Mouse (Mus musculus) heart, embryonic 11.5 days (tissue): ENCODE data around the gene Col6a4. TPM values are rescaled to one million over a fixed set of nuclear protein-coding genes. Genes with fewer than 3 reads are reported as not detected.

ENCODE experiments used
- ATAC-seq: fragments of 200-750 bp; cut with Nextera tagmentation; replicated peaks from 2 replicates; pipeline ENCODE4 v1.8.0; 2017; ENCODE audit warnings: moderate library complexity; ENCODE audit not compliant: insufficient number of reproducible peaks, low FRiP score, low TSS enrichment
- H3K27ac ChIP-seq: fragments of 300-500 bp; sonication (generic); 2 replicates; pipeline ENCODE4 v1.5.1; 2014; ENCODE audit warnings: mild to moderate bottlenecking, low read depth, low read length
- H3K27me3 ChIP-seq: fragments of 300-500 bp; sonication (generic); 2 replicates; pipeline ENCODE4 v1.6.1; 2014; ENCODE audit warnings: mild to moderate bottlenecking, low read length, mixed read lengths; ENCODE audit not compliant: control insufficient read depth, insufficient read depth
- H3K36me3 ChIP-seq: fragments of 300-500 bp; sonication (generic); 2 replicates; pipeline ENCODE4 v1.6.1; 2014; ENCODE audit warnings: mild to moderate bottlenecking, low read length, moderate library complexity, mixed read lengths; ENCODE audit not compliant: control insufficient read depth, insufficient read depth
- H3K4me1 ChIP-seq: fragments of 300-500 bp; sonication (generic); 2 replicates; pipeline ENCODE4 v1.6.1; 2014; ENCODE audit warnings: low read length; ENCODE audit not compliant: control insufficient read depth, insufficient read depth
- H3K4me2 ChIP-seq: fragments of 300-500 bp; sonication (generic); 2 replicates; pipeline ENCODE4 v1.6.1; 2014; ENCODE audit warnings: mild to moderate bottlenecking, moderate library complexity
- H3K4me3 ChIP-seq: fragments of 300-500 bp; sonication (generic); 2 replicates; pipeline ENCODE4 v1.5.1; 2014; ENCODE audit warnings: low read depth, low read length
- H3K9ac ChIP-seq: fragments of 300-500 bp; sonication (generic); 2 replicates; pipeline ENCODE4 v1.6.1; 2014; ENCODE audit warnings: mild to moderate bottlenecking, low read depth, low read length, moderate library complexity
- H3K9me3 ChIP-seq: fragments of 300-500 bp; sonication (generic); replicated peaks from 2 replicates; pipeline ENCODE4 v1.6.1; 2016; ENCODE audit warnings: low read length; ENCODE audit not compliant: control insufficient read depth
- WGBS: fragments of 180-500 bp; shearing (Covaris S2); extraction: QIAGEN DNeasy Blood & Tissue Kit; methylation state at CpG from one replicate; pipeline ENCODE4 v1.1.7; 2014; ENCODE audit not compliant: insufficient replicate concordance; 5-methylcytosine and 5-hydroxymethylcytosine counted together
- polyA plus RNA-seq: library from polyadenylated mRNA; unstranded; fragments of >200 nt; fragmentation: Nextera tagmentation; extraction: Ambion mirVana; gene quantifications from 2 replicates; pipeline ENCODE4 v1.2.1, GENCODE M21; 2014

Col6a4 gene
- polyA plus RNA-seq: 0.06 TPM in 1 of 2 replicates, not detected in the other

DNA sequence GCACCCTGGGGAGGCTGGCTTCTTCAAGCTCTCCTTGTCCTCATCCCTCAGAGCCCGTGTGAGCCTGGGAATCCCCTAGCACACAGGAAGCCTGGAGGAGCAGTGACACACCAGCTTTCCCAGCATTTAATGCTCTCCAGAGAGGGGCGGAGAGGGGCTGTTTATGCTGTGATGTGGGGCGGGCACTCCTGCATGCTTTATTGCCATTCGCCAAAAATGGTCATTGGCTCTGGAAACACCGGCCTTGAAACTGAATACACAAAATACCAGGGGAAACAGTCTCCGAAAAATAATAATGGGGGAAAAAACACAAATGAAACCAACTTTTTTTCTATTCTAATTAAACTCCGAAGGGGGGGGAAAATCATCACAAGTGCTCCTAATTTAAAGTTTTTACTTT lies at the start of gene Col6a4:
Gene Col6a4 (minus strand): TSS at position 101 of the 400 bp plus-strand sequence.
- no peak for ATAC-seq
- no peak within 1 kb of the TSS for H3K27ac ChIP-seq
- 71% methylated on average over 7 of the region's 7 CpGs for WGBS

GRCm38 (mm10) chr9:106145582-106145981 lies 49.0 kb upstream of the Col6a4 start:
- Histone ChIP-seq H3K4me3 (no peak overlapping the region), H3K4me1 (peaks cover 6% of the 10 kb centered on the region), H3K9ac (no peak overlapping the region), H3K4me2 (no peak overlapping the region), H3K36me3 (no peaks in the 10 kb centered on the region), H3K27ac (no peak overlapping the region), H3K9me3 (no peaks in the 10 kb centered on the region), H3K27me3 (peaks cover 42% of the 10 kb centered on the region)
- ATAC-seq: no peak
- 77% methylated on average over 2 of the region's 2 CpGs for WGBS

More for the DNA sequence above, at the start of gene Col6a4:
- H3K4me3 ChIP-seq: no peak within 1 kb of the TSS
- no peaks in the 10 kb centered on the region for H3K4me1 ChIP-seq
- no peaks in the 10 kb centered on the region for H3K36me3 ChIP-seq
- 0 out of 2 replicates have a peak, but pooled peaks cover 2% of the 10 kb centered on the region for H3K27me3 ChIP-seq
- no peak within 1 kb of the TSS for H3K9ac ChIP-seq
- H3K9me3 ChIP-seq: no peaks in the 10 kb centered on the region
- H3K4me2 ChIP-seq: no peak within 1 kb of the TSS

GRCm38 (mm10) chr9:106144176-106144575 lies 47.6 kb upstream of the Col6a4 start:
- Histone ChIP-seq H3K27ac (no peak overlapping the region), H3K27me3 (peaks cover 29% of the 10 kb centered on the region), H3K4me3 (no peak overlapping the region), H3K9me3 (no peaks in the 10 kb centered on the region), H3K36me3 (no peaks in the 10 kb centered on the region), H3K4me2 (no peak overlapping the region), H3K9ac (no peak overlapping the region), H3K4me1 (peaks cover 6% of the 10 kb centered on the region)
- ATAC-seq: no peak
- WGBS: 76% methylated on average over 7 of the region's 7 CpGs

GRCm38 (mm10) chr9:106141955-106142354 lies 45.4 kb upstream of the Col6a4 start:
- H3K4me2 ChIP-seq: no peak overlapping the region
- no peak overlapping the region for H3K4me3 ChIP-seq
- WGBS: 80% methylated on average over 12 of the region's 12 CpGs
- H3K9ac ChIP-seq: no peak overlapping the region
- no peaks in the 10 kb centered on the region for H3K36me3 ChIP-seq
- no peak overlapping the region for H3K27ac ChIP-seq
- no peaks in the 10 kb centered on the region for H3K4me1 ChIP-seq
- no peaks in the 10 kb centered on the region for H3K9me3 ChIP-seq
- peaks cover 7% of the 10 kb centered on the region for H3K27me3 ChIP-seq
- no peak for ATAC-seq

GRCm38 (mm10) chr9:106139763-106140162 lies 43.2 kb upstream of the Col6a4 start:
- no peak for ATAC-seq
- Histone ChIP-seq H3K9ac (no peak overlapping the region), H3K4me2 (no peak overlapping the region), H3K4me3 (no peak overlapping the region), H3K4me1 (no peaks in the 10 kb centered on the region), H3K36me3 (no peaks in the 10 kb centered on the region), H3K27ac (no peak overlapping the region), H3K9me3 (no peaks in the 10 kb centered on the region), H3K27me3 (no peaks in the 10 kb centered on the region)
- 60% methylated on average over 10 of the region's 10 CpGs for whole genome bisulfite sequencing

DNA sequence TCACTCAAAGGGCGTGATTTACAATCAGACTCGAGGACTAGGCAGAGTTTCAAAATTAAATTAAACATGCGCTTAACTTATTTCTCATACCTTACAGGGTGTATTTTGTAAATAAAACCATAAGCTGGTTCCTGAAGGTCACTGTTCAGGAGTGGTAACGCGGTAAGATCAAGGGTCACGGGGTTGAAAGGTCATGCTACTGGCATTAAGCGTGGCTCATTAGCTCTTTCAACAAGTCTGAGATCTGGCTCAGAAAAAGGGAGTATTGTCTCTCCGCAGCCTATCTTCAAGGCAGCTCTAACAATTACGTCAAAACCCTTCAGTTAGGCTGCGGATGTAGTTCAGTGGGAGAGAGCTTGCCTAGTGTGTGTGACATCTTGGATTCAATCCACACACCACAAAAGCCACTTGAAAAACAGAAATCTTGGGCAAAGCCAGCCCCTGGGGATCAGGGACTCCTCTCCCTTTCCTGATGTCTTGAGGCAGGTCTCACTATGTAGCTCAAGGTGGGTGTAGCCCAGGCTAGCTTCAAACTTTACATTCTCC lies 41.2 kb upstream of the Col6a4 start:
- ATAC-seq: no peak
- H3K4me3 ChIP-seq: no peak overlapping the region
- WGBS: 70% methylated on average over 10 of the region's 10 CpGs
- no peaks in the 10 kb centered on the region for H3K27me3 ChIP-seq
- no peak overlapping the region for H3K27ac ChIP-seq
- H3K4me1 ChIP-seq: no peaks in the 10 kb centered on the region
- no peaks in the 10 kb centered on the region for H3K36me3 ChIP-seq
- H3K9me3 ChIP-seq: no peaks in the 10 kb centered on the region
- H3K4me2 ChIP-seq: no peak overlapping the region
- no peak overlapping the region for H3K9ac ChIP-seq

DNA sequence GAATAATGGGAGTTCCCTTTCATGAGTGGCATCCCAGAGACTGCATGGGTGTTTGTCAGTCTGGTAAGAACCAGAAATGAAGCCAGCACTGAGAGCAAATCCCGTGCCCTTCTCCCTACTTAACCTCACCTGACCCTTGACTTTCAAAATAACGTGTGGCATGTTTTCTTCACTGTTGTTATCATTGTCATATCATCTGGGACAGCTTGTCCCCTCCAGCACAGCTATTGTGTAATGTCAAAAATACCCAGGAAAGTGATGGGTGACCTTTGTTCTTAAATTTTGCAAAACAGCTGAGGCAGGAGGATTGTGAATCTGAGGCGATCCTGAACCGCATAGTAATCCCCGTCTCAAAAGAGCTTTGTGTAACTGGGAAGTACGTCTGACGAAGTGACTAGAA lies 33.7 kb upstream of the Col6a4 start:
- Histone ChIP-seq H3K27ac (no peak overlapping the region), H3K9ac (no peak overlapping the region), H3K4me3 (no peak overlapping the region), H3K4me1 (no peaks in the 10 kb centered on the region), H3K4me2 (no peak overlapping the region), H3K27me3 (no peaks in the 10 kb centered on the region), H3K36me3 (no peaks in the 10 kb centered on the region), H3K9me3 (no peaks in the 10 kb centered on the region)
- ATAC-seq: no peak
- WGBS: 69% methylated on average over 7 of the region's 7 CpGs

DNA sequence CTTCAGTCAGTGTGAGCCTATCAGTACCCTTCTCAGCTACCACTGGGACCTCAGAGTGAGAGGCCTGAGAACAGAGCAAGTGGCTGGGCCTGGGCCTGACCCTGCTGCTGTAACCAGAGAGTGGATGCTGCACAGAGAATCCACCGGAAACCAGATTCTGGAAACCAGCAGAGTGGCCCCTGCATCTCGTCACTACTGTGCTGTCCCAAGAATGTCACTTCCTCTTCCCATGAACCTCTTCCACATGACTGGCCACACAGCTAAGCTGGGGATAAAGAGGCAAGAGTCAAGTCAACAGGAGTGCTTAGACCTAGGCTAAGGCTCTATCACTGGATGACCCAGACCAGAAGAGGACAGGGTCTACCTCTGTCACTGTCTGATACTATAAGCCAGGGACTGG lies 32.5 kb upstream of the Col6a4 start:
- no peaks in the 10 kb centered on the region for H3K36me3 ChIP-seq
- H3K4me3 ChIP-seq: no peak overlapping the region
- no peak overlapping the region for H3K27ac ChIP-seq
- no peaks in the 10 kb centered on the region for H3K27me3 ChIP-seq
- ATAC-seq: no peak
- 77% methylated on average over 2 of the region's 2 CpGs for WGBS
- H3K9ac ChIP-seq: no peak overlapping the region
- no peaks in the 10 kb centered on the region for H3K4me1 ChIP-seq
- no peak overlapping the region for H3K4me2 ChIP-seq
- no peaks in the 10 kb centered on the region for H3K9me3 ChIP-seq

DNA sequence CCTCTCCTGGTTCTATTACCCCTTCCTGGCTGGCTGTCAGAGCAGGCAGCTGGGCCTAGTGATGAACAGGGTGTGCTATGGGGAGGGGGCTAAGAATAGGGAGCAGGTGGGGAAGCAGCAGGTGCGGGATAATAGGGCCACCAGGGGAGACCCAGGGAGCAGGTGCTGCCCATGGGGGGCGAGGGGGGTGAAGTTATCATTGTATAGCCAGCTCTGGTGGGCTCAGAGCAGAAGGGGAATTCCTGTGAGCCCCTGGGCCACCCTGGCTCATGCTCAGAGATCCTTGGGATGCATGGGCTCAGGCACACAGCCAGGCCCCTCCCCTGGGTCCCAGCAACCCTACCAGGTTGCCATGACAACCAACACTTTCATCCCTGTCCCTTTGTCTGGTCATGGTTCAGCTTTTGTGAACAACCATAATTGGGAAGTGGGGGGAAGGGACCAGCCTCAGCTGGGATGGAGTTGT lies 30.2 kb upstream of the Col6a4 start:
- no peak overlapping the region for H3K4me3 ChIP-seq
- H3K9ac ChIP-seq: no peak overlapping the region
- WGBS: 50% methylated on average over 2 of the region's 2 CpGs
- H3K9me3 ChIP-seq: no peaks in the 10 kb centered on the region
- H3K36me3 ChIP-seq: no peaks in the 10 kb centered on the region
- H3K4me1 ChIP-seq: no peaks in the 10 kb centered on the region
- no peak overlapping the region for H3K27ac ChIP-seq
- H3K4me2 ChIP-seq: no peak overlapping the region
- no peak for ATAC-seq
- H3K27me3 ChIP-seq: no peaks in the 10 kb centered on the region
